Mouse (Mus musculus) midbrain, postnatal 0 days (tissue): Measurements from ENCODE around the gene Gm8113. TPM values are rescaled to one million over a fixed set of nuclear protein-coding genes. Genes with fewer than 3 reads are reported as not detected.
"Not testable (repeated sequence)": the region's sequence is repeated elsewhere in the genome, so short reads cannot be mapped to it uniquely, and the experiment has no call there.

Experiments used
- ATAC-seq: fragments of 200-750 bp; cut with Nextera tagmentation; 2 replicates; pipeline ENCODE4 v1.8.0; 2017; ENCODE audit warnings: moderate number of reproducible peaks, mild to moderate bottlenecking, moderate TSS enrichment, moderate library complexity; ENCODE audit not compliant: low FRiP score
- DNase-seq: peaks from one replicate; pipeline ENCODE4 v3.0.0-alpha.2; 2015; ENCODE audit warnings: low spot score
- H3K27ac ChIP-seq: fragments of 300-500 bp; sonication (generic); 2 replicates; pipeline ENCODE4 v1.5.1; 2014; ENCODE audit warnings: low read depth, mild to moderate bottlenecking, low read length, mixed read lengths
- H3K27me3 ChIP-seq: fragments of 300-500 bp; sonication (generic); 2 replicates; pipeline ENCODE4 v1.6.1; 2014; ENCODE audit warnings: low read length, control low read depth, mixed read lengths; ENCODE audit not compliant: insufficient read depth
- H3K36me3 ChIP-seq: fragments of 300-500 bp; sonication (generic); 2 replicates; pipeline ENCODE4 v1.6.1; 2014; ENCODE audit warnings: low read length, control low read depth, mixed read lengths; ENCODE audit not compliant: insufficient read depth
- H3K4me1 ChIP-seq: fragments of 300-500 bp; sonication (generic); 2 replicates; pipeline ENCODE4 v1.6.1; 2014; ENCODE audit warnings: mild to moderate bottlenecking, control low read depth, antibody characterized with exemption, low read length, mixed read lengths; ENCODE audit not compliant: insufficient read depth
- H3K4me2 ChIP-seq: fragments of 300-500 bp; sonication (generic); 2 replicates; pipeline ENCODE4 v1.6.1; 2014; ENCODE audit warnings: low read depth, mild to moderate bottlenecking, low read length, mixed read lengths; ENCODE audit not compliant: poor library complexity, severe bottlenecking
- H3K4me3 ChIP-seq: fragments of 300-500 bp; sonication (generic); 2 replicates; pipeline ENCODE4 v1.5.1; 2014; ENCODE audit warnings: low read depth, mild to moderate bottlenecking, low read length, moderate library complexity
- H3K9ac ChIP-seq: fragments of 300-500 bp; sonication (generic); replicated peaks from 2 replicates; pipeline ENCODE4 v1.6.1; 2014; ENCODE audit warnings: mild to moderate bottlenecking, low read length, moderate library complexity, mixed read lengths; ENCODE audit not compliant: poor library complexity, severe bottlenecking
- H3K9me3 ChIP-seq: fragments of 300-500 bp; sonication (generic); 2 replicates; pipeline ENCODE4 v1.6.1; 2016; ENCODE audit warnings: low read length, control low read depth
- CTCF ChIP-seq: IDR thresholded peaks from 2 replicates; pipeline ENCODE4 v1.5.1; 2016; ENCODE audit warnings: antibody characterized with exemption, mild to moderate bottlenecking
- WGBS: fragments of 180-500 bp; shearing (Covaris S2); extraction: QIAGEN DNeasy Blood & Tissue Kit; methylation state at CpG from one replicate; pipeline ENCODE4 v1.1.7; 2014; 5-methylcytosine and 5-hydroxymethylcytosine counted together
- polyA plus RNA-seq: library from polyadenylated mRNA; unstranded; fragments of >200 nt; fragmentation: Nextera tagmentation; extraction: Ambion mirVana; gene quantifications from 2 replicates; pipeline ENCODE4 v1.2.1, GENCODE M21; 2015
- total RNA-seq: library from RNA; depleted of rRNA; stranded (reverse); fragments of >200 nt; gene quantifications from 2 replicates; pipeline ENCODE4 v1.2.3, GENCODE M21; 2014; rRNA removed

Gene Gm8113
- total RNA-seq (1.9 and 2.4 TPM in 2 replicates), polyA plus RNA-seq (2.4 and 2.5 TPM in 2 replicates)

DNA sequence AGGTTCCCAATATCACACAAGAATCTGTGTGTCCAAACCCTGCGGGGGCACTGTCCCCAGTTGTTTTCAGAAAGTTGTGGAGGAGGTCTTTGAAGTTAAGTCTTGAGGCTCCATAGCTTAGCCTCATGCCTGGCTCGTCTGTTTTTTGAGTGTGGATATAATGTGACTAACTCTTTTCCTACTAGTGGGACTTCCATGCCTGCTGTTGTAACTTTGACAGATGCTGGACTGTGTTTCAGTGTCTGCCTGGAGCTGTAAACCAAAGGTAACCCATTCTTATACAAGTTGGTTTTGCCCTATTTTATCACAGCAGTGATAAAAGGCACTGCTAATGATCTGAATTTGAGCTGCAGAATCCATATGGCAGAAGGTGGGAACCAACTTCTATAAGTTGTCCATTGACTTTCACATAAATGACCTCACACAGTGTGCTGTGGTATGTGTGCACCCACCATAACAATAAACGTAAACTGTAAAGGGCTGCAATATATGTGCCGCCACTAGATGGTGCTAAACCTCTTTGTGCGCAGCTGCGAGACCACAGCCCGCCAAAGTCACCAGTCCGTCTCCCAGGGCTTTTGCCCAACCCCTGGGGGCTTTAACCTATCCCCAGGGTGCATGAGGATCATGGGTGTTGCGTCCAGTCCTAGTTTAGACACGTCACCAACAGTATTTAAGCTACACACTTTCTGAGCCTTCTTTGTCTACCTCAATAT lies at the start of gene Gm8113:
Gene Gm8113, plus strand, starts transcription at position 703 of the 716 bp plus-strand sequence.
- peak within 1 kb of the TSS; percentile 41 for H3K4me3 ChIP-seq
- not testable (repeated sequence) for H3K27ac ChIP-seq, H3K9ac ChIP-seq, H3K9me3 ChIP-seq, H3K36me3 ChIP-seq, H3K27me3 ChIP-seq, H3K4me1 ChIP-seq
- H3K4me2 ChIP-seq, result peak within 1 kb of the TSS; percentile 42
- WGBS, result 7% methylated on average over 10 of the region's 10 CpGs
- DNase-seq (peak; percentile 84), ATAC-seq (peak; percentile 87)
- TF ChIP-seq CTCF, result peak; percentile 88

DNA sequence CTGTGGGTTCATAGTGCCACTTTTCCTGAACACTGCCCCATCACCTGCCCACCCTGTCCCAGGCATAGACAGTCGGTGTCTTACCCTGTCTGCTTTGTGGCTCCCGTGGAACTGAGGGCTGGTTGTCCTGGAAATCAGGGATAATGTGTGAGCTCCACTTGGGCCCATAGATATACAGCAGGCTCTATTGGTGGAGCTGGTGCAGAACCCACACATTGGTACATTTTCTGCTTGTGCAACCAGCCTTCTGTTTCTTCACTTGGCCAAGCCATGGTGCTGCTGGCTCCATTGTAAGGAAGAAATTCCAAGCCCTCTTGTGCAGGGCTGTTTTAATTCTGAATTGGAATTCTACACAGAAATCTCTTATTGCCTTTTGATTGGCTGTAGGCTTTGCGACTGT lies 49.8 kb upstream of the Gm8113 start, which contains the start of gene Ear1:
Gene Ear1, minus strand, starts transcription at position 101 of the 400 bp plus-strand sequence.
- H3K4me2 ChIP-seq, H3K27me3 ChIP-seq, H3K4me1 ChIP-seq, H3K27ac ChIP-seq, H3K36me3 ChIP-seq, H3K9me3 ChIP-seq, H3K4me3 ChIP-seq, H3K9ac ChIP-seq, ATAC-seq, DNase-seq: not testable (repeated sequence)
- WGBS, result 93% methylated on average over 2 of the region's 3 CpGs

DNA sequence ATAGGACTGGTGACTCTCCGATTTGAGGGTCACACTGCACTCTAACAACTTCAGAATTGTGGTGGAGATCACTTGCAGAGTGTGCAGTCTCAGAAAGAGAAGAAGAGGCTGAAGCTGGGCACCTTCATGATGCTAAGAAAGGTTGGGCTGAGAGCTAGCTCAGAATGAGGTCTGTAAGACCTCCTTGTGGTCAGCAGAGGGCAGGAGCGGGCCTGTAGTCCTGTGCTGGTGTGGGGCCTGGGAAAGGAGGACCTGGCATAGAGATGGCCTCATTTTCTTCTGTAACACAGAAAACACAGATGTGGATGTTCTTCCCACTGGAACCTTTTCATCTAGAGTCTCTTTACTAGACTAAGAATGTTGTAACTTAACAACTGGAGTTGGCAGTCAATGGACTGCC lies 47.4 kb upstream of the Gm8113 start:
- not testable (repeated sequence) for H3K36me3 ChIP-seq, H3K9ac ChIP-seq, H3K4me3 ChIP-seq, H3K9me3 ChIP-seq, H3K27ac ChIP-seq, H3K27me3 ChIP-seq, ATAC-seq, H3K4me2 ChIP-seq, DNase-seq, H3K4me1 ChIP-seq
- WGBS, result 35% methylated on average over 1 of the region's 2 CpGs

DNA sequence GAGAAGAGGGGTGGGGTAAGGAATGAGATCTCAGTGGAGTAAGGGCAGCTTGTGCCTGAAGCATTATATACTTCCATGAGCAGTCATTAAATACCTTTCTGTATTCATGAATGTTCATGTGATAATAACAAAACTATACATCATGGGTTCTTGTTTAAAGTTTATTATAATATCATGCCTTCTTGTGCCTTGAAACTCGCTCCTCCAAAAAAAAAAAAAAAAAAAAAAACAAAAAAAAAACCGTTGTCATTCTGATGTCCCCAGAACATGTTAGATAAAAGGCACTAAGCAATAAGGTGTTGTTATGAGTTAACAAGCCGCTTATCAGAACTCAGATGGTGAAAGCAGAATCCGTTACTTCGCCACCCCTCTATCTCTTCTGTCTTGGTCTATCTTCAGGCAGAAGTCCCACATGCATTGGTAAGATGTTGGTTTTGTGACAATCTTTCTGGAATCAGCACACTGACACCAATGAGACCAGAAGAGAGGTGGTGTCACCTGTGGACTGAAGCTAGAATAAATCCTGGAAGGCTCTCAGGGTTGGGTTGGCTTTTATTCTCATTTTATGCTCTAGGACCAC lies 45.1 kb upstream of the Gm8113 start:
- H3K4me3 ChIP-seq, H3K27me3 ChIP-seq, H3K9ac ChIP-seq, ATAC-seq, H3K4me1 ChIP-seq, DNase-seq, H3K36me3 ChIP-seq, H3K27ac ChIP-seq, H3K9me3 ChIP-seq, H3K4me2 ChIP-seq: not testable (repeated sequence)
- WGBS, result 89% methylated on average over 5 of the region's 5 CpGs

DNA sequence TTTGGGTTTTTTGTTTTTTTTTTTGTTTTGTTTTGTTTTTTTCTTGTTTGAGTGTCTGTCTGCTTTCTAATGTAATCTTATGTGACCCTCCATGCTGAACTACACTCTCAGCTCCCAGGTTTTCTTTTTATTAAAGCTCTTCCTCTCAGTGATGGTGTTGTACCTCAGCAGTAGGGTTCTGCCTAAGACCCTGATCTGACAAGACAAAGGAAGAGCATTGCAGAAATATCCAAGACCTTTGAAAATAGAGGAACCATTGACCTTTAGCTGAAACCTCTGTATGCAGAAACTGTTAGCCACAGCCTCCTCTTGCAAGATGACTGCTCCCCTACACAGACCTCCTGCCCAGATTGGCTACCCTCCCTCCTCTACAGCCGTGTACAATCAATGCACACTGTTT lies 39.0 kb upstream of the Gm8113 start:
- H3K4me3 ChIP-seq, DNase-seq, H3K4me1 ChIP-seq, H3K27me3 ChIP-seq, H3K4me2 ChIP-seq, H3K27ac ChIP-seq, ATAC-seq, H3K36me3 ChIP-seq, H3K9me3 ChIP-seq, H3K9ac ChIP-seq: not testable (repeated sequence)
- WGBS, result 68% methylated on average over 1 of the region's 1 CpGs

DNA sequence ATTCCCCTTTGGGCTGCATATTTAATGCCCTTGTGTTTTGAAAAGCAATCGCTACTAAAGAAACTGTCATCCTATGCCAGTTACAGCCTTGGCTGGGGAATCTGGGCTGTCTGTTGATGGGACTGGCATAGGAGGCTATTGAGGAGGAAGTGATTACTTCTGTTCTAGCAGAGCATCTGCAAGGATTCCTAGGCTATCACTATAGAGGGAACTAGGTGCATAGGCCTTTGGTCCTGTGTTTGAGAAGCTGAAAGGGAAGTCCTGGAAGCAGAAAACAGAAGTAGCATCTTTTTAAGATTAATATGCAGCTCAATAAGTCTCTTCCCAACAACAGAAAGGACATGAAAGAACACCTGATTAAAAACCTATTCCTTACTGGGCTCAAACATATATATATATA lies 33.9 kb upstream of the Gm8113 start:
- H3K9ac ChIP-seq, H3K27me3 ChIP-seq, H3K4me3 ChIP-seq, H3K9me3 ChIP-seq, DNase-seq, ATAC-seq, H3K36me3 ChIP-seq, H3K4me1 ChIP-seq, H3K4me2 ChIP-seq, H3K27ac ChIP-seq: not testable (repeated sequence)
- no CpG with 5 or more reads among the region's 1 CpGs for WGBS

DNA sequence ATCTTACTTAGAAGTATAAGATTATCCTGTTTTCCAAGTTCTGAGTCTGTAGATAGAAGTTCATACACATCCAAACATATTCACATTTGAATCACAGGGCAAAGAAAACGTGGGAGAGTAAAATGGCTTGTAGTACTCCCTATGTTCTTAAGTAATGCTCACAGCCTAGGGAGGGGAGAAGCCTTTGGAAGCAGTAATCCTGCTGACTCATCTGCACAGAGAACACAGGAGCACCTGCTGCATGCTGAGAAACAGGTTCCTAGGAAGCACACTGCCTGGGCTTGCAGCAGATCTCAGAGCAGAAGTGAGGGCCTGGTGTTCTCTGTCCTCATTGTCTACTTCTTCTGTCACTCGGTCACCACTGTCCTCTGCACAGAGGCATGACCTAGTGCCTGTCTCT lies 29.8 kb upstream of the Gm8113 start:
- not testable (repeated sequence) for H3K36me3 ChIP-seq, H3K9ac ChIP-seq, H3K9me3 ChIP-seq, H3K4me3 ChIP-seq, ATAC-seq, H3K4me2 ChIP-seq, H3K27ac ChIP-seq, DNase-seq, H3K4me1 ChIP-seq, H3K27me3 ChIP-seq
- 41% methylated on average over 1 of the region's 2 CpGs for WGBS

DNA sequence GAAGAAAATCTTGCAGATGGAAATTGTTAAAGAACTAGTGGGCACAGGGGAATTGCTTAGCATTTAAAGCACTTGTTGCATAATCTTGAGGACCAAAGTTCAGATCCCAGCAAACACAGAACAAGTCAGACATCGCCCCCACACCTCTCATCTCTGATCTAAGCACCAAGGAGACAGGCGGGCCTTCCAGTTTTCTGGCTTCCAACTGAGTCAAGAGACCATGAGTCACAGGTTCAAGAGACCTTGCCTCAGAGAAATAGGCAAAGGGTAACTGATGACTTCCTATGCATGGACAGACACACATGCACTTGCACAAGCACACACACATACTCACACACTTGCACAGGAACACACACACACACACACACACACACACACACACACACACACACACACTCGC lies 26.6 kb upstream of the Gm8113 start:
- not testable (repeated sequence) for H3K36me3 ChIP-seq, DNase-seq, H3K4me2 ChIP-seq, H3K27ac ChIP-seq, ATAC-seq, H3K27me3 ChIP-seq, H3K9me3 ChIP-seq, H3K4me1 ChIP-seq, H3K9ac ChIP-seq, H3K4me3 ChIP-seq
- WGBS, result 81% methylated on average over 3 of the region's 3 CpGs

DNA sequence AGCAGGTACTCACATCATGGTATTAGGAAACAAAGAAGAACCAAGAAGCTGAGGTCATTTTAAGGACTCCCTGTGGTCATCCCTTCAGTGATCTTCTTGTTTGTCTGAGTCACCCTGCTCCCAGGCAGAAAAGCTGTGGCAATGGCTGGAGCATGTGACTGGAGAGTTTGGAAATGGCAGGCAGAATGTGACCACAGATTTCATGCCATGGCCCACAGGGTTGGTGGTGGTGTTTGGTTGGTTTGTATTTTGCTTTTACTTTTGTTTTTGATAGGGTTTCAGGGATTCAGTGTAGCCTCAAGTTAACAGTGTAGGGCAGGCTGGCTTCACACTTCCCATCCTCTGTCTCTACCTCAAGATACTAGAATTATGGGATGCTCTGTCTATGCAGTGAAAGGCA lies 7.0 kb upstream of the Gm8113 start:
- not testable (repeated sequence) for H3K27ac ChIP-seq, H3K4me1 ChIP-seq, H3K27me3 ChIP-seq, ATAC-seq, H3K9me3 ChIP-seq, H3K36me3 ChIP-seq, DNase-seq, H3K4me2 ChIP-seq, H3K9ac ChIP-seq, H3K4me3 ChIP-seq
